Mouse (Mus musculus): ENCODE data around the gene Olfr1150-ps1.

The Olfr1150-ps1 gene

GRCm38 (mm10) chr2:87843693-87844092 is at the start of gene Olfr1150-ps1:
Olfr1150-ps1 (plus strand) TSS chr2:87843993.
- DNase-seq (ENCODE audit: low spot score), result no peak

- DNase-seq (ENCODE audit: low spot score), result no peak
These were observed 43.5 kb upstream of the Olfr1150-ps1 start, which contains the start of gene Olfr1143 for GRCm38 (mm10) chr2:87800292-87800691. Olfr1143 (plus strand) TSS chr2:87800592.

DNA sequence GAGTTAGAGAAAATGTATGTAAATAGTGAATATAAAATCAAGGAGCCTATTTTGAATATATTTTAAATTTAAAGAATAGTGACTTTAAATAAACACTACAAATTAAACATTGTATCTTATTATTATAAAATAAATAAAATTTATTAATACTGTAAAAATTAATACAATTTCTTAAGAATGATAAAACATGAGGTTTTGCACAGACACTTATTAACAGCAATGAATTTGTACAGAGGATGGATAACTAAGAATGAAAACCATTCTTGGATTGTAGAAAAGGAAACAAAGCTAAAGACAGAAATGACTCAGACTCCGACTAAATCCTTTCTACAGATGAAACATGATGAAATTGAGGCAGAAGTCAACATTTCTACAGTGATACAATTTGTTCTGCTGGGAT is 34.3 kb upstream of the Olfr1150-ps1 start, which contains the start of gene Olfr1145:
TSS of gene Olfr1145 (plus strand) at position 301 of the 400 bp plus-strand sequence.
- no peak for DNase-seq (ENCODE audit: low spot score)

GRCm38 (mm10) chr2:87830233-87830632 is 13.6 kb upstream of the Olfr1150-ps1 start, which contains the start of gene Olfr1148:
Olfr1148 (plus strand) TSS chr2:87830533.
- DNase-seq (ENCODE audit: low spot score), result no peak

- no peak for DNase-seq (ENCODE audit: low spot score)
These were observed 11.8 kb downstream of the Olfr1150-ps1 start, which contains the start of gene Olfr1151 for GRCm38 (mm10) chr2:87855562-87855961. Olfr1151 (plus strand) TSS chr2:87855862.

DNA sequence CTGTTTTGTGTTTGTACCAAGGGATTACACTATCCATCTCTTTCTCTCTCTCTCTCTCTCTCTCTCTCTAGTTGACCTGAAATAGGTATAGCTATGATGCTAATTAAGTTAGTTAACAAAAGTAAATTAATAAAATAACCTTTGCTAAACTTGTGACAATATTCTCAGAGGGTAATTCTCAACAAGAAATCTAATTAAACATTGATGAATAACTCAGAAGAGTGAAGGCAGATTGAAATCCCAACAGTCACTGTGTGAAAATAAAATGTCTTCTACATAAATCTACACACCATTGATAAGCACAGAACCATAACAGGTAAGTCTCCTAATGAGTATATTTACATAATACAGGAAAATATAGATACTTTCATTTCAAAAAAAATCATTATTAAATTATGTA is 22.4 kb downstream of the Olfr1150-ps1 start, which contains the start of gene Olfr1152:
TSS of gene Olfr1152 (plus strand) at position 301 of the 400 bp plus-strand sequence.
- no peak for DNase-seq (ENCODE audit: low spot score)

GRCm38 (mm10) chr2:87894662-87895061 is 50.9 kb downstream of the Olfr1150-ps1 start, which contains the start of gene Olfr1153:
Olfr1153 (plus strand) TSS chr2:87894962.
- no peak for DNase-seq (ENCODE audit: low spot score)
